Mouse (Mus musculus): ENCODE measurements around the gene Cdc14b.

Gene Cdc14b

GRCm38 (mm10) chr13:64155171-64155571 is 119.9 kb downstream of the Cdc14b start:
- in situ Hi-C loops (cut with MboI; ENCODE audit: low pct_unique_long_range_greater_than_20kb in 1 of 2, low sequenced_read_pairs in 2 of 2, unreplicated experiment in 1 of 2): no loop called here

GRCm38 (mm10) chr13:64154651-64155050 is 120.4 kb downstream of the Cdc14b start:
- in situ Hi-C loops (cut with MboI; ENCODE audit: low pct_unique_long_range_greater_than_20kb in 1 of 2, low sequenced_read_pairs in 2 of 2, unreplicated experiment in 1 of 2): no loop called here

- in situ Hi-C loops (cut with MboI; ENCODE audit: low pct_unique_long_range_greater_than_20kb in 1 of 2, low sequenced_read_pairs in 2 of 2, unreplicated experiment in 1 of 2): no loop called here
These were observed 121.3 kb downstream of the Cdc14b start for GRCm38 (mm10) chr13:64153751-64154267.

GRCm38 (mm10) chr13:64153083-64153682 is 121.9 kb downstream of the Cdc14b start, which contains the start of gene Zfp367:
TSS of gene Zfp367 (minus strand) at chr13:64153202.
- in situ Hi-C loops (cut with MboI; ENCODE audit: low pct_unique_long_range_greater_than_20kb in 1 of 2, low sequenced_read_pairs in 2 of 2, unreplicated experiment in 1 of 2): no loop called here

GRCm38 (mm10) chr13:64152671-64153082 is 122.4 kb downstream of the Cdc14b start:
- in situ Hi-C loops (cut with MboI; ENCODE audit: low pct_unique_long_range_greater_than_20kb in 1 of 2, low sequenced_read_pairs in 2 of 2, unreplicated experiment in 1 of 2): no loop called here

GRCm38 (mm10) chr13:64152241-64152669 is 122.8 kb downstream of the Cdc14b start:
- in situ Hi-C loops (cut with MboI; ENCODE audit: low pct_unique_long_range_greater_than_20kb in 1 of 2, low sequenced_read_pairs in 2 of 2, unreplicated experiment in 1 of 2): no loop called here

- in situ Hi-C loops (cut with MboI; ENCODE audit: low pct_unique_long_range_greater_than_20kb in 1 of 2, low sequenced_read_pairs in 2 of 2, unreplicated experiment in 1 of 2): no loop called here
These were observed 125.0 kb downstream of the Cdc14b start for GRCm38 (mm10) chr13:64150121-64150520.
